Mouse (Mus musculus) limb, embryonic 13.5 days (tissue): Measurements from ENCODE around the gene Akap13. TPM values are rescaled to one million over a fixed set of nuclear protein-coding genes. Genes with fewer than 3 reads are reported as not detected.
"Not testable (repeated sequence)": the region's sequence is repeated elsewhere in the genome, so short reads cannot be mapped to it uniquely, and the experiment has no call there.

Experiments
- ATAC-seq: fragments of 200-750 bp; cut with Nextera tagmentation; 2 replicates; pipeline ENCODE4 v1.8.0; 2017; ENCODE audit warnings: low read depth, moderate number of reproducible peaks, moderate TSS enrichment; ENCODE audit not compliant: low FRiP score
- H3K27ac ChIP-seq: fragments of 300-500 bp; sonication (generic); 2 replicates; pipeline ENCODE4 v1.5.1; 2015; ENCODE audit warnings: inconsistent platforms, mild to moderate bottlenecking, moderate library complexity
- H3K27me3 ChIP-seq: fragments of 300-500 bp; sonication (generic); 2 replicates; pipeline ENCODE4 v1.6.1; 2015; ENCODE audit warnings: mild to moderate bottlenecking, inconsistent platforms
- H3K36me3 ChIP-seq: fragments of 300-500 bp; sonication (generic); 2 replicates; pipeline ENCODE4 v1.6.1; 2015; ENCODE audit warnings: inconsistent platforms, mild to moderate bottlenecking, moderate library complexity
- H3K4me1 ChIP-seq: fragments of 300-500 bp; sonication (generic); 2 replicates; pipeline ENCODE4 v1.6.1; 2015; ENCODE audit warnings: inconsistent platforms
- H3K4me2 ChIP-seq: fragments of 300-500 bp; sonication (generic); replicated peaks from 2 replicates; pipeline ENCODE4 v1.6.1; 2015; ENCODE audit warnings: inconsistent platforms, mild to moderate bottlenecking, moderate library complexity
- H3K4me3 ChIP-seq: fragments of 300-500 bp; sonication (generic); 2 replicates; pipeline ENCODE4 v1.5.1; 2015; ENCODE audit warnings: moderate library complexity, mild to moderate bottlenecking, inconsistent platforms
- H3K9ac ChIP-seq: fragments of 300-500 bp; sonication (generic); 2 replicates; pipeline ENCODE4 v1.6.1; 2015; ENCODE audit warnings: mild to moderate bottlenecking, inconsistent platforms
- H3K9me3 ChIP-seq: fragments of 300-500 bp; sonication (generic); 2 replicates; pipeline ENCODE4 v1.6.1; 2016; ENCODE audit warnings: inconsistent platforms
- WGBS: fragments of 180-500 bp; shearing (Covaris S2); methylation state at CpG from one replicate; pipeline ENCODE4 v1.1.7; 2015; 5-methylcytosine and 5-hydroxymethylcytosine counted together
- polyA plus RNA-seq: library from polyadenylated mRNA; unstranded; fragments of >200 nt; fragmentation: Nextera tagmentation; extraction: Ambion mirVana; gene quantifications from 2 replicates; pipeline ENCODE4 v1.2.1, GENCODE M21; 2015

Gene Akap13
- polyA plus RNA-seq, 1 experiment from 2014 or later: 39.6 TPM

GRCm38 (mm10) chr7:75778053-75778452 lies 322.7 kb downstream of the Akap13 start:
- no peak overlapping the region for H3K9ac ChIP-seq
- no peak overlapping the region for H3K27ac ChIP-seq
- H3K36me3 ChIP-seq: peaks cover 42% of the 10 kb centered on the region
- WGBS: 92% methylated on average over 2 of the region's 2 CpGs
- no peak overlapping the region for H3K4me2 ChIP-seq
- peaks cover 9% of the 10 kb centered on the region for H3K4me1 ChIP-seq
- no peak overlapping the region for H3K4me3 ChIP-seq
- H3K9me3 ChIP-seq: no peaks in the 10 kb centered on the region
- ATAC-seq: no peak
- no peaks in the 10 kb centered on the region for H3K27me3 ChIP-seq

- peaks cover 10% of the 10 kb centered on the region for H3K4me1 ChIP-seq
- WGBS: 5% methylated on average over 5 of the region's 5 CpGs
- peak overlapping the region; percentile 72; the same call in 1 of the 2 replicates for H3K9ac ChIP-seq
- 0 out of 2 replicates have a peak, but pooled peaks have one; percentile 16 for ATAC-seq
- H3K27ac ChIP-seq: no peak overlapping the region
- peaks cover 39% of the 10 kb centered on the region for H3K36me3 ChIP-seq
- no peaks in the 10 kb centered on the region for H3K9me3 ChIP-seq
- H3K27me3 ChIP-seq: no peaks in the 10 kb centered on the region
- peak overlapping the region; percentile 66 for H3K4me2 ChIP-seq
- peak overlapping the region; percentile 64 for H3K4me3 ChIP-seq
Observed at GRCm38 (mm10) chr7:75780812-75781211, 325.5 kb downstream of the Akap13 start.

- no peak overlapping the region for H3K27ac ChIP-seq
Observed at GRCm38 (mm10) chr7:75781298-75781947, 326.1 kb downstream of the Akap13 start.

DNA sequence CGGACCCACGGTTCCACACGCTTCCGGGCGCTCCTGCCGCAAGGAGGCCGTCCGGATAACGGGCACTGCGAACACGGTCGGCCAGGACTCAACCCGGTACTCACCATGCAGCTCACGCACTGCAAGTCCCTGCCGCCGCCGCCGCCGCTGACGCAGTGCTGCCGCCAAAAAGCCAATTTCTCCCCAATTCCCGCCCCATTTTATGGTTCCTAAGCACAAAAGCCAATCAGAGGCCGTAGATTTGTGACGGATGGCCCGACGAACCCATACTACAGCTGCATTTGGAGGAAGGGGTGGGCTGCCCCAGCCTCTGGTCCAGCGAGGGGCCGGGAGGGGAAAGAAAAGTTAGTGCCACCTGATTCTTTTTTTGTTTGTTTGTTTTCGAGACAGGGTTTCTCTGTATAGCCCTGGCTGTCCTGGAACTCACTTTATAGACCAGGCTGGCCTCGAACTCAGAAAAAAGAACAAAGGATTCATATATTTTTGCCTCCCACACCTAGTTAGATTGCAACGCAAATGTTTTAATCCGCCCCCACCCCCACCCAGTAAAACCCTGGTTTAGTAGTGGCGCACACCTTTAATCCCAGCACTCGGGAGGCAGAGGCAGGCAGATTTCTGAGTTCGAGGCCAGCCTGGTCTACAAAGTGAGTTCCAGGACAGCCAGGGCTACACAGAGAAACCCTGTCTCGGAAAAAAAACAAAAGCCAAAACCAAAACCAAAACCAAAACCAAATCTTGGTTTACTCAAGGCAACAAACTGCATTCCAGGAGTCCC lies 326.8 kb downstream of the Akap13 start:
- peak; percentile 96 for ATAC-seq

More at GRCm38 (mm10) chr7:75781298-75781947, 326.1 kb downstream of the Akap13 start:
- Histone ChIP-seq H3K9ac (peak overlapping the region; percentile 72), H3K4me3 (peak overlapping the region; percentile 64), H3K36me3 (peaks cover 34% of the 10 kb centered on the region), H3K4me1 (peaks cover 16% of the 10 kb centered on the region), H3K9me3 (no peaks in the 10 kb centered on the region), H3K27me3 (no peaks in the 10 kb centered on the region), H3K4me2 (peak overlapping the region; percentile 66)
- ATAC-seq: peak; percentile 54
- whole genome bisulfite sequencing: 2% methylated on average over 13 of the region's 13 CpGs

GRCm38 (mm10) chr7:75782723-75783011 lies 327.3 kb downstream of the Akap13 start:
- no peak for ATAC-seq
- H3K4me1 ChIP-seq: peaks cover 21% of the 10 kb centered on the region
- no peak overlapping the region for H3K9ac ChIP-seq
- H3K36me3 ChIP-seq: peaks cover 21% of the 10 kb centered on the region
- H3K9me3 ChIP-seq: no peaks in the 10 kb centered on the region
- no peaks in the 10 kb centered on the region for H3K27me3 ChIP-seq
- H3K4me3 ChIP-seq: no peak overlapping the region
- no peak overlapping the region for H3K27ac ChIP-seq
- 88% methylated on average over 3 of the region's 3 CpGs for WGBS
- no peak overlapping the region for H3K4me2 ChIP-seq

More for the DNA sequence above, 326.8 kb downstream of the Akap13 start:
- H3K36me3 ChIP-seq: peaks cover 27% of the 10 kb centered on the region
- H3K4me1 ChIP-seq: peaks cover 20% of the 10 kb centered on the region
- peak overlapping the region; percentile 72 for H3K9ac ChIP-seq
- peak overlapping the region; percentile 66 for H3K4me2 ChIP-seq
- H3K27ac ChIP-seq: no peak overlapping the region
- H3K9me3 ChIP-seq: no peaks in the 10 kb centered on the region
- H3K4me3 ChIP-seq: peak overlapping the region; percentile 64
- no peaks in the 10 kb centered on the region for H3K27me3 ChIP-seq
- WGBS: 10% methylated on average over 36 of the region's 36 CpGs

DNA sequence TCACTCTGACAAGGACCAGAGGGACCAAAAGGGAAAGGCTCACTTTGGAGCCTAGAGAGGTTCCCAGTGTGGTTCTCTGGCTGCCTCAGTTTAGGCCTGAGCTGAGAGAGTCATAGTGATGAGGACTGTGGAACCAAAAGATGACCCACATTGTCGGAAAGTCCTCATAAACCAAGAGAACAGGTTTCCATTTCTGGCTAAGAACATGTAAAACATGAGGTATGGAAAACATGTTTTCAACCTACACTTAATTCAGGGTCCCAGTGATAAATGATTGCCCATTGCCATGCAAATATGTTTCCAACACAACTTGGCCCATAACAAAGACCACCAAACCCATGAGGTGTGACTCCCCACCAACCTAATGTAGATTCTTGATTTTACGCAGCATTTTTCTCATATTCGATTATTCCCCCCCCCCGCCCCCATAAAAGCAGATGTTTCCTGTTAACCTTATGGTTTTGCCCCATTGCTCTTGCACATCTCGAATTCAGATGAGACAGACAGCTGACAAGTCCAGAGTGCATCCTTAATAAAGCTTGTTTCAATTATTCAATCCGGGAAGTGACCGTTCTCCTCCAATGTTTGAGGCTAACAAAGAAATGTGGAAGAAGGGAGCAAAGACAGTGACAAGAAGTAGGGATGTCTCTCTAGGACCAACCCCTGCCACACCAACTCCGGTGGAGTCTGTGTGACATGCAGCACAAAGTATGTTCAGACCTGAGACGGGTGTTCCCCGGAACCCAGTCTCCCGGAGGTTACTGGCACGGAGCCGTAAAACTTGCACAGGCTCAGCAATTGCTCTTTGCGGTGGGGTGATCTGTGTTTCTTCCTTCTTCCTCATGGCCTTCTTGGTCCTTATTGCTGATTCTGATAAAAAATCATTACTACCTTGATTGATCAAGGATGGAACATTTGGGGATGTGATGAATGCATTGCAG lies 330.3 kb downstream of the Akap13 start:
- Histone ChIP-seq H3K4me1 (peaks cover 20% of the 10 kb centered on the region), H3K4me2 (no peak overlapping the region), H3K27me3 (no peaks in the 10 kb centered on the region), H3K9ac (no peak overlapping the region), H3K27ac (no peak overlapping the region), H3K9me3 (no peaks in the 10 kb centered on the region), H3K36me3 (no peaks in the 10 kb centered on the region), H3K4me3 (no peak overlapping the region)
- no peak for ATAC-seq
- WGBS: 63% methylated on average over 14 of the region's 14 CpGs

DNA sequence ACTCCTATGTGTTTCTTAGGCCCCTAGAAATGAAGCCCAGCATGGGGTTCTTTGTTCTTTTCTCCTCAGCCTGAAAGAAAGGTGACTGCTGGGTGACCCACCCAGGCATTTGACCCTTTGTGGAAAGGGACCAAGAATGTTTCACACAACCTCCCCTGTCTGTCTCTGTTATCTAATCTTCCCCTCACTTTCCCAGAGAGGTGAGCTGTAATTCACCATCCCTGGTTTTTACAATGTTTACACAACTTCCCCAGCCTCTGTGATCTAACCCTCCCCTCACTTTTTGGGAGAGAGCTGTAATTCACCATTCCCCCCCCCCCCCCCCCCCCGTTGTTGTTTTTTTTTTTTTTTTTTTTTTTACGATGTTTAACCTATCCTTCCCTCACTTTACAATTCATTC lies 331.5 kb downstream of the Akap13 start:
- Histone ChIP-seq H3K36me3 (no peaks in the 10 kb centered on the region), H3K4me2 (no peak overlapping the region), H3K27me3 (no peaks in the 10 kb centered on the region), H3K27ac (no peak overlapping the region), H3K4me3 (no peak overlapping the region), H3K9me3 (no peaks in the 10 kb centered on the region), H3K9ac (no peak overlapping the region), H3K4me1 (peaks cover 14% of the 10 kb centered on the region; the same call in 1 of the 2 replicates)
- no peak for ATAC-seq
- WGBS: 0% methylated on average over 1 of the region's 2 CpGs

GRCm38 (mm10) chr7:75787371-75787770 lies 332.0 kb downstream of the Akap13 start:
- Histone ChIP-seq H3K4me3 (no peak overlapping the region), H3K36me3 (no peaks in the 10 kb centered on the region), H3K4me2 (no peak overlapping the region), H3K27me3 (no peaks in the 10 kb centered on the region), H3K27ac (no peak overlapping the region), H3K9me3 (no peaks in the 10 kb centered on the region), H3K4me1 (peaks cover 14% of the 10 kb centered on the region; the same call in 1 of the 2 replicates), H3K9ac (no peak overlapping the region)
- ATAC-seq: no peak
- WGBS: 43% methylated on average over 3 of the region's 3 CpGs

GRCm38 (mm10) chr7:75788069-75788800 lies 332.9 kb downstream of the Akap13 start:
- H3K4me1 ChIP-seq: peaks cover 14% of the 10 kb centered on the region; the same call in 1 of the 2 replicates
- H3K27me3 ChIP-seq, H3K9ac ChIP-seq, H3K4me2 ChIP-seq, H3K36me3 ChIP-seq, ATAC-seq, H3K4me3 ChIP-seq, H3K9me3 ChIP-seq, H3K27ac ChIP-seq: not testable (repeated sequence)
- 54% methylated on average over 5 of the region's 7 CpGs for WGBS

DNA sequence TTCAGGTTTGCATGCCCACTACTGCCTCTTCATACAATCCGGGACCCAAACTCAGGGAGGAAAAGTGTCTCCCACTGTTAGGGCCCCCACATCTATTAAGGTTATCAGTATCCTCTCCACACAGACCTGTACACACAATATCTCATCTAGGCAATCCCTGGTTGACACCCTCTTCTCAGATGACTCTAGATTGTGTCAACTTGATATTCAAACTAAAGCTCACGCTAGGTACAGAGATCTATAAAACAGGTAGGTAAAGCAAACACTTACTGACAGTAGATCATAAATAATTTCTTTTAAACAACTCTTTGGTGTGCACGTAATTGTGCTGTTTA lies 333.4 kb downstream of the Akap13 start:
- not testable (repeated sequence) for H3K4me2 ChIP-seq, ATAC-seq, H3K36me3 ChIP-seq, H3K9ac ChIP-seq, H3K4me3 ChIP-seq, H3K27ac ChIP-seq, H3K9me3 ChIP-seq, H3K27me3 ChIP-seq
- 80% methylated on average over 3 of the region's 3 CpGs for WGBS
- H3K4me1 ChIP-seq: peaks cover 17% of the 10 kb centered on the region; the same call in 1 of the 2 replicates

DNA sequence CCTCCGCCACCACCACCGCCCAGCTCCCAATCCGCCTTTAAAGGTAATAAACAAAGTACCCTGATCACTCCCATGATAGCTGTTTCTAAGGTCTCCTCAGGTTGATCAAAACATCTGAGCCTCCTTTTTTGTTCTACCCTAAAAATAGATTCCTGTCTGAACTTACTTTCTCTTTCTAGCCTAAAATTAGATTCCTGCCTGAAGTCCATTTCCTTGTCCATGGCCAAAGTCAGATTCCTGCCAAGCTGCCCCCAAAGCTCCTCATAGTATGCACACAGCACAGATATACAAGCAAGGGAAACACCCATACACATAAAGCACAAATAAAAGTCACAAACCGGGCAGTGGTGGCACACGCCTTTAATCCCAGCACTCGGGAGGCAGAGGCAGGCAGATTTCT lies 334.4 kb downstream of the Akap13 start:
- Histone ChIP-seq H3K4me3 (no peak overlapping the region), H3K4me2 (no peak overlapping the region), H3K27me3 (no peaks in the 10 kb centered on the region), H3K36me3 (no peaks in the 10 kb centered on the region), H3K4me1 (peaks cover 21% of the 10 kb centered on the region; the same call in 1 of the 2 replicates), H3K9ac (no peak overlapping the region), H3K9me3 (no peaks in the 10 kb centered on the region), H3K27ac (no peak overlapping the region)
- WGBS: 94% methylated on average over 6 of the region's 6 CpGs
- no peak for ATAC-seq
